Mouse (Mus musculus) ovary, adult 18-20 months (tissue): ENCODE measurements around the gene Slc4a3.

Source experiments
- DNase-seq: peaks from one replicate; pipeline ENCODE4 v3.0.0; 2022; ENCODE audit warnings: low spot score, mixed read lengths

Gene Slc4a3

DNA sequence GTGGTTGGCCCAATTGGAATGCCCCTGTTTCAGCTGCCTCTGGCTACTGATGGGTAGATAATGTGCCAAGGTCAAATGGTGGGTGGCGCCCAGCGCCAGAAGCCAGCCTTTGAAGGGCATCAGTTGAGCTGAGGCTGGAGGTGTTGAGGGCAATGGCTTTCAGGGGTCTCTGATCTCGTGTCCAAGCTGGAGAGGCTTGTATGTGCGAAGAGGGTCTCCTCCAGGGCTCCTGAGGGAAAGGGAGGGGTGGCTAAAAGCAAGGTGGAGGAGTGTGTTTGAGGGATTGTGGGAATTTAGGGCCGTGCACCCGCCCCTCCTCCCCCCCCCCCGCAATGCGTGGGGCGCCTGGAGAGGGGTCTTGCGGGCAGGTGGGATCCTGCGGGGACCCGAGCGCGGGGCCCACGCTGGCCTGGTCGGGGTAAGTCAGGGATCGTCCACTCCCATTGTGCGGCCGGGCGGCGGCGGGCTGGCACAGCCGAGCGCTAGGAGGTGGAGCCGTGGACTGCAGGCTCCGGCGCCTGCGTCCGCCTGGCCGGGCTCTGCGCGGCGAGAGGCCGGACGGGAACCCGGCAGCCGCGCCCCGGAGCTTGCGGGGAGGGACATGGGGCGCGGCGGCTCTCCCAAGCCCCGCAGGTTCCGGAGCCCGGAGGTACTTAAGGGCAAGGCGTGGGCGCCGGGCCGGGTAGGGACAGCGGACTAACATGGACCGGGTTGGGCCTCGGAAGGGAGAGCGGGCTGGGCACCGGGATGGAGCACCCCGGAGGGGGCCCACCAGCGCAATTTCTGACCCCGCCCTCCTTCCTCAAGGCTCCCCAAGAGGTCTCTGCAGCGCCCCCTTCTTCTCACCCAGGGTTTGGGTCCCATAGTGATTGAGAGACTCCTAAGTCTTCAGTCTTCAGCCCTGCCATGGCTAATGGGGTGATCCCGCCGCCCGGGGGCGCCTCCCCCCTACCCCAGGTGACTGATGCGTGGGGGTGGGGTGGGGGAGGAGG is at the start of gene Slc4a3:
Gene Slc4a3, plus strand, starts transcription at position 302 of the 992 bp plus-strand sequence.
- peak; percentile 51 for DNase-seq

DNA sequence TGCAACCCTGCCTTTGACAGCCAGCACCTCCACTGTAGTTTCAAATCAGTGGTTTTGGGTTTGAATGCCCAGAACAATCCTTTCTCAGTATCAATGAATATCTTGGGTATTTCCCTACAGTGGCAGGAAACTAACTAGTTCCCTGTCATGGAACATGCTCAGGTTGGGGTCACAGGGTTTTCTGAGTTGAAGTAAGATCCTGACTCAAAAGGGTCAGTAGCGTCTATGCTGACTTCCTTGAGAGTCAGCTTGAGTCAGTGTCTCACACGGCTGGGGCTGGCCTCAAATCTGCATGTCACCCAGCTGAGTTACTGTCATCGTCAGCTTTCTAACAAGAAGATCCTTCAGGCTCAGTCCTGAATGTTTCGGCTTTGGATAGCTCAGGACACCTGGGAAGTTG is 47.2 kb upstream of the Slc4a3 start:
- no peak for DNase-seq

DNA sequence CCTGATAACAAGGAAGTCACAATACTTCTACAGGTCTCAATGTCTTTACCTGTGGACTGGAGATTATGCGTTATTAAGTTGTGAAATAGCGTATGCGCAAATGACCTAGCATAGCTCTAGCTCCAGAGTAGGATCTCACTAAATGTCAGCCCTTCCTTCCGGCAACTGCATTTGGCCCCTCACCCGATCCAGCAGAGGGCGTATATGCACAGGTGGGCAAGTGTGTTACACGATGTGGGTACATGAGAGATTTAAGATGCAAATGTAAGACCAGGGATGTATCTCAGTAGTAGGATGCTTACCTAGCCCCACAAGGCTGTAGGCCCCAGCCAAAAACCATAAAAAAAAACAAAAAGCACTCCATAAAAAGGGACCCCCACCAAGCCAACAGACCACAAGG is 46.6 kb upstream of the Slc4a3 start:
- DNase-seq, result no peak

DNA sequence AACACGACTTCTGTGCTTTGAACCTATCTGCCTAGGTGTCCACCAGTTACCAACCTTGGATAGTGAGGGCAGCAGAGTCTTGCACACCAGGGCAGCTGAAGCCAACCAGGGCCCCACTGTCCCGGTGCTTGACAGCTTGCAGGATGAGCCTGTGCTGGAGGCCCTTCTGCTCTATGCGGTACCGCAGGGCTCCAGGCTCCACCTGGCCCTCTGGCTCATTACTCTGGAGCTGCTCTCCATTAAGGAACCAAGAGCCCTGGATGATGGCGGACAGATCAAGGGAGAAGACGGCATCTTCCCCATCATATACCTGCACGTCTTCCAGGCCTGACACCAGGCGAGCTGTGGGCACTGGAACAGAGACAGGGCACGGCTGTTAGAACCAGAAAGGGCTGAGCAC is 44.2 kb upstream of the Slc4a3 start:
- DNase-seq, result no peak

DNA sequence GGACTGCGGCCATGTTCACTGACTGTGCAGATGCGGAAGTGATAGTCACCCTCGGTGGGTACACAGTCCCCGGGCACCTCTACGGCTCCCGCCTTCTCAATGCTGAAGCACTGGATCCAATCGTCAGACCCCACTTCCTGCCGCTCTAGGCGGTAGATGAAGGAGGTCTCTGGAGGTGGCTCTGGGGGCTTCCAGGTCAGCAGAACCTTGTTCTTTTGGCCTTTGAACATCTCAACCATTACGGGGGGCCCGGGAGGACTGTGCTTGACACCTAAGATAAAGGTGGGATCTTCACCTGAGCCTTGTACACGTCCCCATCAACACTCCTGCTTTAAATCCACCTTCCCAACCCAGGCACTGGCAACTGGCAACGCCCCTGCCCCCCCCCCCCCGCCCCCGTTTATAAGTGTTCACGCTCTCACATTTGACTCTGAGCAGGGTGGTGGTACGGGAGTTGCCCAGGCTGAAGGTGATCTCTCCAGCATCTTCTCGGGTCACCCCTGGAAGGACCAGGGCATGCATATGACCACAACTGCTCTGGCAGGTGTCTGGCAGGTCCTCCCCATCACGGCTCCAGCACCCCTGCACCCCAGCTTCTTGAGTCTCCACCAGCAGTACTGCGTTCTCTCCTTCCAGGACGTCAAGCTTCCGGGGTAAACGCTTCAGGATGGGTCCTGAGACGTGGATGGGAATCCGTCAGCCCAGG is 43.0 kb upstream of the Slc4a3 start:
- no peak for DNase-seq

DNA sequence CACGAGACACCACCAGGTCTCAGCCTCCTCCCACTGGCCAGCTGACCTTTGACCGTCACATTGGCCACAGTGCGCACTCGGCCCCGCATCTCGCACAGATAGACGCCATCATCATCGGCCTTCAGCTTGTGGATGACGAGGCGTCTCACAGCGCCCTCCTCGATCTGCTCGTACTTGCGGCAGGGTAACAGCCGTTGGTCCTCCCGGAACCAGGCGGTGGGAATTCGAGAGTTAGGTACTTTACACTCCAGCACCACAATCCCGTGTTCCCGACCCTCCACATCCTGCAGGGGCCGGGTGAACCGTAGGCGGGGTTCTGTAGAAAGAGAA is 42.5 kb upstream of the Slc4a3 start:
- no peak for DNase-seq

DNA sequence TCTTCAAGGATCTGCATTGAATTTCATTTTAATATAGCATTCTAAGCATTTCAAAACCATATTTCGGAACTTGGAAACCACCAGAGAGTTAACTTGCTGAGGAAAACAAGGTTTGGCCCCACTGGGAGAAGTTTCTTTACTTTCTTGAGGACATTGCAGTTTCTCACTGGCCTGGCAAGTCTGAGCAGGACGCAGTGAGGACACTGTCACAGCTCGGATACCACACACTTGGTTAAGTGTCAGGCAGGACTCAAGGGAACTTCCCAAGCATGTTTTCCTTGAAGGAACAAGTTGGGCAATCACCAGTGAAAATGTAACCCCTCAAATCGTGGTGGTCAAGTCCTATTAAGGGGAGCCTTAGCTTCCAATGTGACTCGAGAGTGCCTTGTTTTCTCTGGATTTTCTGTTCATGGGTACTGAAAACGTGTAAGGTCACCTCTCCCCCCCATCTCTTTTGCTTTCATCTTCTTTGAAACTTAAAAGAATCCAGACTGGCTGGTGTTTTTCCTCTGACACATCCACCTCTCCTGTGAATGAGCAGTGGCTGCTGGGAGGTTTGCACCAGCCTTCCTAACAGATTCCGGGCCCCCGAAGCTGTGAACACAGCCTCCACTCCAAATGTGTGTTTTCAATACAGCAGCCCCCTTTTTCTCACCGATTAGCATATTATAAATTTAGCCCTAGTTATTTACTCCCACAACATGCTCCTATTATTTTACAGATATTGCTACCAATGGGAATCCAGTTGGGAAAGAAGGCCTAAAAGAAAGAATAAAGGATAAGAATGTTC is 41.6 kb upstream of the Slc4a3 start:
- no peak for DNase-seq

DNA sequence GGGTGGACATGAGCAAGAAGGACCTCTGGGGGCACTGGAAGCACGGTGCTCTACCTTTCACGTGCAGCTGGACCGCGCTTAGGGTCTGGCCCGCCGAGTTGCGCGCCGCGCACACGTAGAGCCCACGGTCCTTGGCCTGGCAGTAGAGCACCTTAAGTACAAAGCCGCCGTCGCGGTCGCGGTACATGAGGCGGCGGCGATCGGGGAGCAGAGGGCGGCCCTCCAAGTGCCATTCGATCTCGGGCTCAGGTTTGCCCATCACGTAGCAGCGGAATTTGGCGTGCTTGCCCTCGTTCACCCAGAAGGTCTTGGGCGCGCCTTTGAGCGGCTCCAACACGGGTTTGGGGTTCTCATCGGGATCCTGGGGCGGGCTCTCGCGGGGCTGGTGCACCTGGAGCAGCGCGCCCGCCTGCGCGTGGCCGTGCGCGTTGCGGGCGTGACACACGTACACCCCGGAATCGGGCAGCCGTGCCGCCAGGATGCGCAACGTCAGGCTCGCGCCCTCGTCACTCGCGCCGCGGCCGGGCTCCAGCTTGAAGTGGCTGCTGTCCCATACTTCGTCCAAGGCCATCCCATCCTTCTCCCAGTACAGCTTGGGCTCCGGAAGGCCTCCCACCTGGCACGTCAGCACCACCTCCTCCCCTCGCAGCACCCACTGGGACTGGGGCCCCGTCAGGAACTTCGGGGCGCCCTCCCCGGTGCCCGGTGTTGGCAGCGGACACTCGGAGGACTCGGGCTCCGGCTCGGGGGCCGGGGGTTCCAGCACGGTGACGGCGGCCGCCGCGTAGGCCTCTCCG is 40.7 kb upstream of the Slc4a3 start:
- DNase-seq, result peak; percentile 60

DNA sequence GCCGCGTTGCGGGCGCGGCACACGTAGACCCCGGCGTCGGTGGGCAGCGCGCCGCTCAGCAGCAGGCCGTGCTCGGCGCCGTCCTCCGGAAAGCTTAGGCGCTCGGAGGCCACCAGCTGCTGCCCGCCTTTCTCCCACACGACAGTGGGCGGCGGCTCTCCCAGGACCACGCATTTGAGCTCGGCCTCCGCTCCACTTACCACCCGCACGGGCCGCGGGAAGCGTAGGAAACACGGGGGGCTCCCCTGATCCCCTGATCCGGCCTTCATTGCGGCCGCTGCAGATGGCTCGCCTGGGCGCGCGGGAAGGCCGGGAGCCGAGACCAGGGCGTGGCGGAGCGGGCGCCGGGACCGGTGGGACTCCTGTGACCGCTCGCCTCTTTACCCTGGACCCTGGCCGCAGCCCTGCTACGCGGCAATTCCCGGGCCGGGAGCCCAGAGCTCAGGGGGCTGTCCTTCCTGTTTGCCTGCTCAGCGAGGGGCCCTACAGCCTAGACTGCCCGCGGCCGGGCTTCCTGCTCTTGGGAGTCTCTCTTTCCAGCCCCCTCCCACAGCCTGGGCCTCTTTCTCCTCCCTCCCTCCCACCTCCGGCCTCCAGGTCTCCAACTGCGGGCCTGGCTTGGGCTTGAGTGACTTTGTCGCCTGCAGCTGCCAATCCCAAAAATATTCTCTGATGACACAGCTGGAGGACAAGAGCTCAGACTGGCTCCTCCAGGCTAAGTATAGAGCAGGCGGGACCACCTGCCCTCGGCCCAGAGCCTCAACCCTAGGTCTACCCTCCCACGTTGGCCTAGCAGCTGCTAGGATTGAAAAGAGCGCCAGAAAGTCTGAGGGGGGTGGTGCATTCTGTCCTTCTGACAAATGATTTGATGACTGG is 39.9 kb upstream of the Slc4a3 start, which contains the start of gene Obsl1:
Gene Obsl1, minus strand, starts transcription at position 497 of the 876 bp plus-strand sequence.
- peak; percentile 78 for DNase-seq

DNA sequence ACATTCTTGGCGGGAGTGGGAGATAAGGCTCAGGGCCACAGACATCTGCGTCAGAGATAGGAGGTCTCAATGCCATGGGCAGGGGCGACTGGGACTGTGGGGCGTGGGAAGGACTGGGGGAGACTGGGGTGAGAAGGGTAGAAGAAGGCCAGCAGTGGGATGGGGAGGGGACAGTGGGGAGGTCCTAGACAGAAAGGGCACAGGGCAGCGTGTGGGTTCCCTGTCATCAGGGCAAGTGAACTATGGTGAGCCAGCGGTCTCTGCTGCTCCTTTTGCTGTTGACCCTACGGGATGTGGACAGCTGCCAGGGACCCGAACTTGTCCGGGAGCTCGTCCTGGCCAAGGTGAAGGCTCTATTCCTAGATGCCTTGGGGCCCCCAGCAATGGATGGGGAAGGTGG is 39.1 kb upstream of the Slc4a3 start, which contains the start of gene Inha:
Gene Inha, plus strand, starts transcription at position 72 of the 400 bp plus-strand sequence.
- DNase-seq, result peak; percentile 90

DNA sequence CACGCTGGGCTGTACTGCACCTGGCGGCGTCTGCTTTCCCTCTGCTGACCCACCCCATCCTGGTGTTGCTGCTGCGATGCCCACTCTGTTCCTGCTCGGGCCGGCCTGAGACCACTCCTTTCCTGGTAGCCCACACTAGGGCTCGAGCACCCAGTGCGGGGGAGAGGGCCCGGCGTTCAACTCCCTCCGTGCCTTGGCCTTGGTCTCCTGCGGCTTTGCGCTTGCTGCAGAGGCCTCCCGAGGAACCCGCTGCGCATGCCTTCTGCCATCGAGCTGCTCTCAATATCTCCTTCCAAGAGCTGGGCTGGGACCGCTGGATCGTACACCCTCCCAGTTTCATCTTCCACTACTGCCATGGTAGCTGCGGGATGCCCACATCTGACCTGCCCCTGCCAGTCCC is 36.5 kb upstream of the Slc4a3 start:
- peak; percentile 67 for DNase-seq

DNA sequence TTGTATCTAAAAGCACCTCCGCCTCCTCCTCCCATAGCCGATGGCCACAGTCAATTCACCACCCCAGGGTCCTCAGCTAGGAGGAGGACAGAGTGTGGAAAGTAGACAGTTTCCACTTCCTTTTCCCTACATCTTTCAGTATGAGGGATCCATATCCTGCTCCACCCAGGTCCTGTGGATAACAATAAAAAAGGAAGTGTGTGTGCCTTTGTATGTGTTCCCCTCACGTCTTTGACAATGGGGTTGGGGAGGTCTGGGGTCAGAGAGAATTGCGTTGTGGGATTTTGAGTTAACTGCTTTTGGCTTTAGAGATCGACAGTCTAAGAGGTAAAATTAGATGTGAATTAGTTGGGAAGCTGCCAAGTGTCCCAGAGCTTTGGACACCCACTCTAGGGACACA is 35.9 kb upstream of the Slc4a3 start:
- no peak for DNase-seq

DNA sequence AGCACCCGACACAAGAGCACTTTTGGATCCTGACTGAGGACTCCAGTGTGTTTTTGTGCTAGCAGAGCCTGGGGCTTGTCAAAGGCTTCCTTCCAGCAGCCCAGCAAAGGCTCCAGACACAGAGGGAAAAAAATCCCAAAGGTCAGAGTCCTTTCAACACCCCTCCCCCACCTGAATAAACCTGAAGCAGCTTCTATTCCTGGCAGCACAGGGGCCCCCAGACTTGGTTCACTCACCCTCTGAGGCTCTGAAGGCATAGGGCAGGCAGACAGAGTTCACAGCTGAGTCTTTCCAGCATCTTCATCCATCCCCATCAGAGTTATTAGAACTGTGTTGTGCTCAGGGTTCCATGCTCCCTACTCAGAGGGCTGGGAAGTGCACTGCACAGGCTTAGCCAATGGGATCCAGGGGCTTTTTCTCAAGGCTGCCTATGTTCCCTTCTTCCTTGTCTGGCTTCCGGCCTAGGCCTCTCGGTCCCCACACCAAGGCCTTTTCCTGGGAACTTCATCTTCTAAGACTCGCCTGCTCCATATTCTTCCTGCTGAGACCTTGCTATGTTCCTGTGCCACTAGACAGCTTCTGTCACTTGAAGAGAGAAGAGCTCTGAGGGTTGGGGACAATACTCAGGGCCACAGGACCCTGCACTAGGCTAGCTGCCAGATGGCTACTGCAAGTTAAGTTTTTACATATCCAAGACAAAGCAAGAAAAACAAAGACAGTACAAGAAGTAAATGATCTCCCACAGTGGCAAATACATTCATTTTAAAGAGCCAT is 34.4 kb upstream of the Slc4a3 start:
- no peak for DNase-seq

DNA sequence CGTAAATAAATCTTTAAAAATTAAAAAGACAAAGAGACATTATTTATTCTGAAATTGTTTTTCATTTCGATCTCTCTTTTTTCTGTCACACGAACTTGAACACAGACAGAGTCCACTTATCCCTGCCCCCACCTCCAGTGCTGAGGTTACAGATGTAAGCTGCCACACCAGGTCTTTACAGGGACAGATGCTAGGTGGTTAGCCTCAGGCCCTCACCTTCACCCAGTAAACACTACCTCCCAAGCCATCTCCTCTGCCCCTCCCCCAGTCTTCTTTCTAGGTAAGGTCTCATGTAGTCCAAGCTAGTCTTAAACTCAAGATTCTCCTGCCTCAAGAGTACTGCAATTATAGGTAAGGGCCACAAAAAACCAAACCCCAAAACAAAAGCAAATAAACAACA is 33.5 kb upstream of the Slc4a3 start:
- DNase-seq, result no peak

DNA sequence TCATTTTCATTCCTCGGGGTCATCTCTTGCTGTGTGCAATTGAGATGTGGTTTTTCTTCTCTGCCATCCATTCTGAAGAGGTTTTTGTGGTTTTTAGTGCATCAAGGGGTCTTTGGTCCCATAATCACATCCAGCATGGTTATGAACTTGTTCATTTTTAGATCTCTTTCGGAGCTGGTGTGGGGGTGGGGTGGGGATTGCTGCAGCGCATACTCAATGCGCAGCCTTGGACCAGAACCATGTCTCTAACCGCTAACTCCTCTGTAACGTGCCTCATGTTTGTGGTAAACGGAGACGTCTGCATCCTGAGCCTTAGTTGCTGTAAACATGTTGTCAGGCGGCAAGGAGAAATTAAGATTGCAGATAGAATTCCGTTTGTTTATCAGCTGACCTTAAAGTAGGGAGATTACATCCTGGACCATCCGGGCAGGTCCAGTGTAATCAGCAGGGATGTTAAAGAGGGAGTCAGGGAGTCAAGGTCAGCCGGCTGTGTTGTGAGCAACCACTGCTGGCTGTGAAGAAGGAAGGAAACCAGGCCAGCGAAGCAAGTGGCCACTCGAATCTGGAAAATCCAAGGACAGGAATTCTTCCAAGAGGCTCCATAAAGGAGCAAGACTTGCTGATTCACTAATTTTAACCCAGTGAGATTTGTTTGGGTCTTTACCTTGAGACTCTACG is 29.2 kb upstream of the Slc4a3 start:
- DNase-seq, result peak; percentile 87

DNA sequence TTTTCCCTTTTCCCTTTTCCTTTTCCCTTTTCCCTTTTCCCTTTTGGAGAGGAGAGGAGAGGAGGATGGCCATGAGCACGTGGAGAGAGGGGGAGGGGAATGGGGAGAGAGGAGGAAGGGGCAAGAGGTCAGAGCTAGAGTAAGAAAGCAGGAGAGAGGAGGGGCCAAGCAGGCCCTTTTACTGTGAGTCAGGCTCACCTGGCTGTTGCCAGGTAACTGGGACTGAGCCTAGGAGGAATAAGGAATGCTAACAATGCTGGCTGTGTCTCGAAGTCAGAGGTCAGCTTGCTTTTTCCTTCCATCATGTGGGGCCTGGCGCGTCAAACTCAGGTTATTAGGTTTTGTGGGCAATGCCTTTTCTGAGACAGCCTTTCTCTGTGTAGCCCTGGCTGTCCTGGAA is 28.1 kb upstream of the Slc4a3 start:
- DNase-seq, result no peak

DNA sequence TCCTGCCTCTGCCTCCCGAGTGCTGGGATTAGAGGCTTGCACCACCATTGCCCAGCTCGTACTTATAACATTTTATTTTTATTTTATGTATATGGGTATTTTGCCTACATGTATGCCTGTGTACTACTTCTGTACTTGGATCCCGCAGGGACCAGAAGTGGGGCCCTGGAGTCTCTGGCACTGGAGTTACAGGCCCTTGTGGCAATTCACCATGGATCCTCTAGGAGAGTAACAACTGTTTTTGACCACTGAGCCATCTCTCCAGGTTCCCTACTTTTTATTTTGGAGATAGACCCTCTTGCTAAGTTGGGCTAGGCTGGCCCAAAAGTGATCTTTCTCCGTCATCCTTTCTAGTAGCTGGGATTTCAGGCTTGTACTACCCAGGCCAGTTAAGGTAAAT is 27.6 kb upstream of the Slc4a3 start:
- DNase-seq, result no peak

DNA sequence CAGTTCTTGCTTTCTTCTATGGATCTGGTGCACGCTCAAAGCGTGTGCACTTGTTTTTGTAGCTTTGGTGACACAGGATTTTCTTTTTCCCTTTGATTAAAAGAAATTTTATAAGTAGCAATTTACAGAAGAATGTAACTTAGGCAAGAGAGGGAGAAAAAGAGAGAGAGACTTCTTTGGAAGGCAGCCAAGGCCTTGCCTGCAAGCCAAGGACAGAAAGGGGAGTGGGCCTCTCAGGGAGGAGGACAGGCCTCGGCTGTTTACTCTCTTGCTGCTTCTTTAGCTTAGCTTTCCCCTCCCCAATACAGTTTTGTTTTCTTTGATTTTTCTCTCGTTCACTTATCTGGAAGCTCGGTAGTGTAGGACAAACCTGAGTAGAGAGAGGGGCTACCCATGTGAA is 26.5 kb upstream of the Slc4a3 start:
- DNase-seq, result peak; percentile 76
